Mouse (Mus musculus) lung, adult 2 months (tissue): ENCODE measurements around the gene Xirp1. TPM values are rescaled to one million over a fixed set of nuclear protein-coding genes. Genes with fewer than 3 reads are reported as not detected.

ENCODE experiments used
- DNase-seq: peaks from one replicate; pipeline ENCODE4 v3.0.0; 2022
- H3K4me1 ChIP-seq: fragments of 200-500 bp; 2 replicates; pipeline ENCODE4 v1.6.1; 2011; ENCODE audit warnings: low read length; ENCODE audit not compliant: control insufficient read depth, insufficient read depth
- H3K4me3 ChIP-seq: fragments of 200-500 bp; replicated peaks from 2 replicates; pipeline ENCODE3; 2011; ENCODE audit warnings: low read depth, mild to moderate bottlenecking, control low read depth, low read length; ENCODE audit errors: extremely low read depth
- CTCF ChIP-seq: fragments of 200-500 bp; IDR thresholded peaks from 2 replicates; pipeline ENCODE4 v1.5.1; 2011; ENCODE audit warnings: mild to moderate bottlenecking, low read length, control low read depth; ENCODE audit not compliant: insufficient read depth
- POLR2A ChIP-seq: fragments of 200-500 bp; IDR thresholded peaks from 2 replicates; pipeline ENCODE4 v1.6.1; 2011; ENCODE audit warnings: low read depth, mild to moderate bottlenecking, control low read depth, low read length, borderline replicate concordance; ENCODE audit errors: extremely low read depth
- WGBS: fragments of 180-500 bp; shearing (Covaris S2); methylation state at CpG from one replicate; pipeline ENCODE4 v1.1.7; 2018; 5-methylcytosine and 5-hydroxymethylcytosine counted together
- polyA plus RNA-seq: library from polyadenylated mRNA; depleted of rRNA; stranded (reverse); fragments of >200 nt; gene quantifications from 2 replicates; pipeline ENCODE4 v1.2.3, GENCODE M21; 2012

The Xirp1 gene
- polyA plus RNA-seq, 1 experiment, result 2.7 TPM

DNA sequence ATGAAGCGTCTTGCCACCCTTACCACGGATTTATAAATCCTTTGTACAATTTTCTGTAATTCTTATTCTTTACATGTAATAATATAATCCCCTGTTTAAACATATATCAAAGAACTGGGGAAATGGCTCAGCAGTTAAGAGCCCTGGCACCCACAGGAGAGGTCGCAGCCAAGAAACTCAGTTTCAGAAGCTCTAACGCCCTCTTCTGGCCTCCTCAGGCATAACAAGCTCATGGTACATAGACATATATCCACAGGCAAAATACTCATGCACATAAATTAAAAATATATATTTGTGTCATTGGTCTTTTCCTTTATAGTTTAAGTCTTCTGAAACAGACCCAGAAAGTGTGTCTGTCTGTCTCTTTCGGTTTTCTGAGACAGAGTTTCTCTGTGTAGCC lies 48.8 kb downstream of the Xirp1 start:
- WGBS, result 85% methylated on average over 5 of the region's 5 CpGs
- no peak overlapping the region for H3K4me3 ChIP-seq
- DNase-seq, result no peak
- TF ChIP-seq POLR2A (no peak), CTCF (0 out of 2 replicates have a peak, but pooled peaks have one; percentile 8)
- H3K4me1 ChIP-seq, result peaks cover 38% of the 10 kb centered on the region

DNA sequence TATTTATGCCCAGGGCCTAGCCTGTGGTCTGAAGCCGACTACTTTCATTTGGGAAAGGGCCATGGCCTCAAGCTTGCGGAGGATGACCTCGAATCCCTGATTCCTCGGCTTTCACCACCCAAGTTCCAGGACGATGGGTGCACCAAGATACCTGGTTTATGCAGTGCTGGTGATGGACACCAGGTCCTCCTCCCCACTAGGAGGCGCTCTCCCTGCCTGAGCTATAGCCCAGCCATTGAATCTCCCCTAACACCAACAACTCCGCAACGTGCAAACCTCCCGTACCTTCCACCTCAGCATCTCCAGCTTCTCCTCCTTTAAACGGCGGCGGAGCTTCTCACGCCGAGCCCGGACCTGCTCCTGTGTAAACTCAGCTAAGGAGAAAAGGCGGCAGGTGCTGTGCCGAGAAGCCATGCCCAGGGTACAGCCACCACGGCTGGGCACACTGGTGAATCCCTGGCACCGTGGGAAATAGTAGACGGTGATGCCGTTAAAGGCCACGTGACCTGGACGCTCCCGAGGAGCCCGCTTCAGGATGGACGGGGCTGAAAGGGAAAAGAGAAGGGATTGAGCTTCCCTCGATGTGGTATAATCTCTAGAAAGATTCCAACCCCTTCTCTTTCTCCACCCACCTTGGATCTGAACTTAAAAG lies 49.4 kb downstream of the Xirp1 start:
- H3K4me3 ChIP-seq, result no peak overlapping the region
- WGBS, result 95% methylated on average over 27 of the region's 27 CpGs
- peaks cover 34% of the 10 kb centered on the region for H3K4me1 ChIP-seq
- TF ChIP-seq POLR2A (no peak), CTCF (peak; percentile 65)
- no peak for DNase-seq

DNA sequence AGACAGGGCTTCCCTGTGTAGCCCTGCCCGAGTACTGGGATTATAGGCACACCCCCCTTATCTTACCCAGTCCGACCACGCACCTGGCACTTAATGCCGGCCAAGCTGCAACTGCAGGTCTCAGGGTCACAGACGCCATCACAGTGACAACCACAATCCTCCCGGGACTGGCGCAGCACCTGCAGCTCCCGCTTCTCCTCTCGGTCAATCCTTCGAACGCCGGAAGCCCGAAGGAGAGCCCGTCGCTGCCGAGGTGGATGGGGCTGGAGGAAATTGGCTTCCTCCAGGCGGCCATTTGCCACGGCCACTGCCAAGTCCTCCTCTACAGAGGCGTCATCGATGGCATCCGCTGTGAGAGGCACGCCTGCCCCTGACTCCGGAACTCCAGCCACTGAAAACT lies 50.1 kb downstream of the Xirp1 start:
- 87% methylated on average over 23 of the region's 23 CpGs for WGBS
- no peak overlapping the region for H3K4me3 ChIP-seq
- no peak for TF ChIP-seq CTCF
- TF ChIP-seq POLR2A, result no peak
- DNase-seq, result no peak
- peaks cover 28% of the 10 kb centered on the region for H3K4me1 ChIP-seq

DNA sequence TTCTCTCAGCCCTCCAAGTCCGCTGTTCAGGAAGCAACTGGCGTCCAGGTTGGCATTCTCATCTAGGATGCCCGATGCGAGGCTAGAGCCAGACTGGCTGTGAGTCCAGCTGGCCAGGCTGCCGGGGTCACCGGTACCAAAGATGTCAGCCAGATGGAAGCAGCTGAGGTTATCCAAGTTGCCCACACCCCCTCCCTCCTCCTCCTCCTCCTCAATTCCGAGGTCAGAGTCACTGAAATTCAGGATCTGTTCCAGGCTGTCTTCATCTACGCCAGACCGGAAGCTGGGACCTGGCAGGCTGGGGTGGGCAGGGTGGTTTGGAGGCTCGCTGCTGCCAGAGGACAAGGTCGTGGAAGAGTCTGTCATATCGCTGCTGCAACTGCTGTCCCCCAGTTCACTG lies 50.8 kb downstream of the Xirp1 start:
- TF ChIP-seq POLR2A (no peak), CTCF (no peak)
- DNase-seq, result no peak
- Histone ChIP-seq H3K4me1 (peaks cover 21% of the 10 kb centered on the region), H3K4me3 (no peak overlapping the region)
- 68% methylated on average over 12 of the region's 12 CpGs for WGBS

DNA sequence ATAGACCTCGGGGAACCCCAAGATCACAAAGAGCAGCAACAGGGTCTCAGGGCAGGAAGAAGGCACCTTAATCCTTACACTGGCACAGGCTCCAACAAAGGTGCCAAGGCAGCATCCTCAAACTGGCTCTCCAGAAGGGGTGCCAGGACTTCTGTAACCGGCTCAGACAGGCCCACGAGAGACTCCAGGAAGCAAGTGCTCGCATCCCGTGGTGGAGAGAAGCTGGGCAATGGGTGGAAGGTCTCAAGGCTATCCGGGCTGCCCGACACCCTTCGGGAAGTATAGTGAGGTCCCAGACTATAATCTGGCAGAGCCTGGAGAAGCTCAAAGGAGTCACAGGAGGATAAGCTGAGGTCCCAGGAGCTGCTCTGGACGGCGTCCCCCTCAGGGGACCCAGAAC lies 51.2 kb downstream of the Xirp1 start:
- Histone ChIP-seq H3K4me1 (peaks cover 17% of the 10 kb centered on the region), H3K4me3 (no peak overlapping the region)
- no peak for DNase-seq
- TF ChIP-seq CTCF (no peak), POLR2A (no peak)
- WGBS, result 79% methylated on average over 10 of the region's 10 CpGs

DNA sequence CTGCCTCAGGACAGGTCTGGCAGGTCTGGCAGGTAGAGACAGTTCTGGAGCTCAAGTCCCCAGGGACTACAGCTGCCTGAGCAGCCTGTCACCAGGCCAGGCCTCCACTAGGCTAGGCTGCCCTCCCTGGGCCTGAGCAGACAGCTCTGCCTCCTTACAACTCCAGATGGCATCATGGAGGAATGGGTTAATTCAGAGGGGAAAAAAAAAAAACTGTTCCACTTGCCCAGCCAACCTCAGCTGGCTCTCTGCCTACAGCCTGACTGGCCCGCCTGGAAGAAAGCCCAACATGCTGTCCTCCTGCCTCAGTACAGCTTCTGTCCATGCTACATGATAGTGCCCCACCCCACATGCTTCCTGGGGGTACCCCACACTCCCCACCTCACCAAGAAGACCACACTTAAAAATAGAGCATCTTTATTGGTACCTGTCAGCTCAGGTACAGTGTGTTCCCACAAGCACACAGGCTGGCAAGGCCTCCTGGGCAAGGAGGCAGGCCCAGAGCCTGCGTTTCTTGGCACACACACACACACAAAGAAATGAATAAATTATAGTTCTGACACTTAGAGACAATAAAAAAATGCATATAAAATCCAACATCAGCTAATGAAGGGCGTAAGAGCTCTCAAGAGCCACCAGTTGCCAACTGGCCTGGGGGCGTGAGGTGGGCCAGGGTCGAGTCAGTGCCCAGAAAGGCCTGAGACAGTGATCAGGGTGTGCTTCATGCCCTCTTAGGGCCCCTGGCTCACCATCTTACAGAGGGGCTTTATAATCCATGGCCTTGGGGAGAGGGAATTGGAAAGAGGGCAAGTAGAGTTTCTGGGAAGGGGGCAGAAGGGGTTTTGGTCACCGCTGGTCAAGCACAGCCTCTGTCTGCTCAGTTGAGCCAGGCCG lies 52.4 kb downstream of the Xirp1 start:
- 68% methylated on average over 7 of the region's 7 CpGs for WGBS
- TF ChIP-seq POLR2A (no peak), CTCF (no peak)
- DNase-seq, result no peak
- Histone ChIP-seq H3K4me3 (no peak overlapping the region), H3K4me1 (peaks cover 10% of the 10 kb centered on the region)

DNA sequence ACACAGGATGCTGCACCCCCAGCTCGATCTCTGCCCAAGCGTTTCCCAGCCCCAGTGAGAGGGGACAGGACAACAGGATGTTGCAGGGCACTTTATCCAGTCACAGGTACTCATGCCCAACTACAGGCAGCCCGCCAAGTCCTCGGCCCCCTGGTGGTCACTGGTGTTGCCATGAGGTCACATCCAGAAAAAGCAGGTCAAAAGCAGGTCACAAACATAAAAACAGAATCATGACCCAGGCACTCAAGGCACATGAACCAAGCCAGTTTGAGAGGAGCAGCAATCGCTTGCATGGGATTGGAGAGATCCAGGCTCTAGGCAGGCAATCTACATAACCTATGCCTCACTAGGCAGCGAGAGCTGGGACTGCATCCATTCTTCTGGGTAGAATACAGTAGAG lies 53.2 kb downstream of the Xirp1 start:
- 29% methylated on average over 6 of the region's 6 CpGs for WGBS

DNA sequence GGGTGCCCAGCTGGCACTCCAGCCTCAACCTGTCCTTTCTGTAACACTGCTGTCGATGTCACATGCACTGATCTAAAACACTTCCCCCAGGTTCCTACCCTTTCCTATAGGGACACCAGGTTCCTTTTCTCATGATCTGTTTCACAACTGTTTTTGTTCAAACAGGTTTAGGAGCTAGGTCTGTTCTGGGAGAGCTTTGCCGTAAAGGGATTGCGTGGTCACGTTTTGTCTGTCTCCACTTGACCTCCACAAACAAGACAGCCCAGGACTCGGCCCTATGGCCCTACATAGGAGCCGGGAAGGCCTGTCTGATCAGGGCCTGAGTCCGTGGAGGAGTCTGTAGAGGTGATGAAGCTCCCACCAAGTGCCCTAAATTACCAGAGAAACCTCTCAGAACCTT lies 53.6 kb downstream of the Xirp1 start:
- TF ChIP-seq POLR2A, result no peak
- no peak for TF ChIP-seq CTCF
- WGBS, result 71% methylated on average over 7 of the region's 7 CpGs
- Histone ChIP-seq H3K4me3 (no peak overlapping the region), H3K4me1 (peaks cover 10% of the 10 kb centered on the region)
- DNase-seq, result no peak

More for the DNA sequence above, 53.2 kb downstream of the Xirp1 start:
- peaks cover 10% of the 10 kb centered on the region for H3K4me1 ChIP-seq
- H3K4me3 ChIP-seq, result no peak overlapping the region
- DNase-seq, result peak; percentile 62
- TF ChIP-seq CTCF, result peak; percentile 40; the same call in 1 of the 2 replicates
- TF ChIP-seq POLR2A, result no peak

DNA sequence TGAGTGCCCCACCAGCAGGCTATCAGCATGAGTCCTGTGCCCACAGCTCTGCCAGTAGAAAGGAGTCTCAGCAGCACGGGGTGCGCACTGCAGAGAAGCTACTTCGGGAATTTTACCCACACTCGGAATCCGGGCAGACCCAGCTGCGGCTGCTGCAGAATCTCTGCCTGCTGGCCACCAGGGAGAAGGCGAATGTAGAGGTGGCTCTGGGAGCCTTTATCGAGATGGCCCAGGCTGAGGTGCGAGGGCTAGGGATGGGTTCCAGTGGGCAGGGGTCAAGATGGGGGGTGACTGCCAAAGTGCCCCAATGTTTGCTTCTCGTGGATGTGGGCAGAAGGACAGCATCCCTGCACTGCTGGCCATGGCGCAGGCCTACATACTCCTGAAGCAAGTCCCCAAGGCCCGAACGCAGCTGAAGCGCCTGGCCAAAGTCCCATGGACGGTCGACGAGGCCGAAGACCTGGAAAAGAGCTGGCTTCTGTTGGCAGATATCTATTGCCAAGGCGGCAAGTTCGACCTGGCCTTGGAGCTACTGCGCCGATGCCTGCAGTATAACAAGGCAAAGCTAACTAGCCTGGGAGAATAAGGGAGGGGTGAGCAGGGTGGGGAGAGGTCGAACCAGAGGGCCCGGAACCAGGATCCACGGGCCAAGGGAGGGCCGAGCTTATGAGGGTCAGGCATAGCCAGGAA lies 57.0 kb downstream of the Xirp1 start:
- Histone ChIP-seq H3K4me1 (peaks cover 13% of the 10 kb centered on the region), H3K4me3 (no peak overlapping the region)
- TF ChIP-seq CTCF (no peak), POLR2A (no peak)
- 89% methylated on average over 26 of the region's 26 CpGs for WGBS
- DNase-seq, result no peak
